Mouse (Mus musculus) heart, adult 2 months (tissue): ENCODE data around the gene Nans. TPM values are rescaled to one million over a fixed set of nuclear protein-coding genes. Genes with fewer than 3 reads are reported as not detected.

Experiments
- DNase-seq, 2 experiments: peaks; one replicate each; pipeline ENCODE4 v3.0.0; 2021
- H3K27ac ChIP-seq: fragments of 200-600 bp; 2 replicates; pipeline ENCODE4 v1.8.1; 2022
- H3K27me3 ChIP-seq: fragments of 200-500 bp; 2 replicates; pipeline ENCODE4 v1.6.1; 2012; ENCODE audit warnings: mild to moderate bottlenecking, low read length, inconsistent platforms, mixed read lengths; ENCODE audit not compliant: control insufficient read depth, insufficient read depth
- H3K36me3 ChIP-seq: fragments of 200-500 bp; 2 replicates; pipeline ENCODE4 v1.6.1; 2012; ENCODE audit warnings: low read length, inconsistent platforms; ENCODE audit not compliant: control insufficient read depth, insufficient read depth
- H3K4me1 ChIP-seq: fragments of 200-500 bp; 2 replicates; pipeline ENCODE4 v1.6.1; 2011; ENCODE audit warnings: low read length; ENCODE audit not compliant: control insufficient read depth, insufficient read depth
- H3K4me3 ChIP-seq: fragments of 200-600 bp; 2 replicates; pipeline ENCODE4 v1.8.1; 2022
- H3K79me2 ChIP-seq: fragments of 200-500 bp; replicated peaks from 2 replicates; pipeline ENCODE4 v1.6.1; 2012; ENCODE audit warnings: mild to moderate bottlenecking, inconsistent platforms, low read length, moderate library complexity, mixed read lengths; ENCODE audit not compliant: control insufficient read depth, insufficient read depth
- H3K9ac ChIP-seq: fragments of 200-500 bp; 2 replicates; pipeline ENCODE4 v1.6.1; 2012; ENCODE audit warnings: low read depth, mild to moderate bottlenecking, control low read depth, inconsistent platforms, low read length, mixed read lengths
- CTCF ChIP-seq: fragments of 200-600 bp; IDR thresholded peaks from 2 replicates; pipeline ENCODE4 v1.8.1; 2022; ENCODE audit warnings: antibody characterized with exemption, mild to moderate bottlenecking, moderate library complexity
- EP300 ChIP-seq: fragments of 200-500 bp; IDR thresholded peaks from 2 replicates; pipeline ENCODE4 v1.6.1; 2011; ENCODE audit warnings: low read depth, low read length, control low read depth; ENCODE audit not compliant: insufficient read depth
- POLR2A ChIP-seq: fragments of 200-500 bp; IDR thresholded peaks from 2 replicates; pipeline ENCODE4 v1.6.1; 2011; ENCODE audit warnings: mild to moderate bottlenecking, low read depth, low read length, control low read depth; ENCODE audit not compliant: insufficient read depth
- WGBS: fragments of 180-500 bp; shearing (Covaris S2); methylation state at CpG from one replicate; pipeline ENCODE4 v1.1.7; 2018; 5-methylcytosine and 5-hydroxymethylcytosine counted together
- intact Hi-C: fragments of 180-260 bp; cut with DNase I; formaldehyde crosslinking; loops from one replicate; pipeline ENCODE4 v1.15.1; 2025
- polyA plus RNA-seq: library from polyadenylated mRNA; depleted of rRNA; stranded (reverse); fragments of >200 nt; gene quantifications from 2 replicates; pipeline ENCODE4 v1.2.3, GENCODE M21; 2012
- total RNA-seq, 2 experiments: library from RNA; stranded (reverse); gene quantifications; 2 replicates each; pipeline ENCODE4 v1.2.3; 2021

Gene Nans
- total and polyA plus RNA-seq, 3 experiments: 11.3 to 16.4 (median 12.0) TPM

GRCm38 (mm10) chr4:46529722-46530121 lies 40.7 kb downstream of the Nans start:
- intact Hi-C loops: loop anchor here (10.0 kb wide), 1 partner anchor 125 kb away; the partner anchor contains the start of gene Tbc1d2
- H3K9ac ChIP-seq: no peak overlapping the region
- no peaks in the 10 kb centered on the region for H3K36me3 ChIP-seq
- H3K27me3 ChIP-seq: no peaks in the 10 kb centered on the region
- no peak for DNase-seq
- no peaks in the 10 kb centered on the region for H3K79me2 ChIP-seq
- H3K4me3 ChIP-seq: no peak overlapping the region
- TF ChIP-seq POLR2A (no peak), EP300 (no peak), CTCF (no peak)
- H3K27ac ChIP-seq: no peak overlapping the region
- 71% methylated on average over 7 of the region's 7 CpGs for WGBS
- peaks cover 2% of the 10 kb centered on the region; the same call in 1 of the 2 replicates for H3K4me1 ChIP-seq

- H3K27me3 ChIP-seq: no peaks in the 10 kb centered on the region
- WGBS: 76% methylated on average over 2 of the region's 2 CpGs
- no peak for DNase-seq
These were observed 43.5 kb downstream of the Nans start for GRCm38 (mm10) chr4:46532511-46532910.

GRCm38 (mm10) chr4:46532926-46533325 lies 43.9 kb downstream of the Nans start:
- H3K4me3 ChIP-seq: no peak overlapping the region
- WGBS: 85% methylated on average over 7 of the region's 7 CpGs
- intact Hi-C loops: loop anchor here (10.0 kb wide), 1 partner anchor 122 kb away; the partner anchor contains the start of gene Tbc1d2
- H3K27ac ChIP-seq: no peak overlapping the region
- H3K27me3 ChIP-seq: no peaks in the 10 kb centered on the region
- H3K36me3 ChIP-seq: no peaks in the 10 kb centered on the region
- no peak for DNase-seq
- no peaks in the 10 kb centered on the region for H3K79me2 ChIP-seq
- peaks cover 3% of the 10 kb centered on the region; the same call in 1 of the 2 replicates for H3K4me1 ChIP-seq
- TF ChIP-seq EP300 (no peak), CTCF (no peak), POLR2A (no peak)
- H3K9ac ChIP-seq: no peak overlapping the region

More at GRCm38 (mm10) chr4:46532511-46532910, 43.5 kb downstream of the Nans start:
- Histone ChIP-seq H3K79me2 (no peaks in the 10 kb centered on the region), H3K4me1 (peaks cover 3% of the 10 kb centered on the region; the same call in 1 of the 2 replicates), H3K36me3 (no peaks in the 10 kb centered on the region), H3K9ac (no peak overlapping the region), H3K4me3 (no peak overlapping the region), H3K27ac (no peak overlapping the region)
- TF ChIP-seq POLR2A (no peak), CTCF (no peak), EP300 (no peak)
- intact Hi-C loops: loop anchor here (10.0 kb wide), 1 partner anchor 122 kb away; the partner anchor contains the start of gene Tbc1d2

GRCm38 (mm10) chr4:46533934-46534720 lies 45.1 kb downstream of the Nans start:
- Histone ChIP-seq H3K27me3 (no peaks in the 10 kb centered on the region), H3K36me3 (no peaks in the 10 kb centered on the region), H3K4me1 (peaks cover 3% of the 10 kb centered on the region; the same call in 1 of the 2 replicates), H3K9ac (0 out of 2 replicates have a peak overlapping the region, but pooled peaks have one; percentile 23), H3K79me2 (no peaks in the 10 kb centered on the region), H3K27ac (peak overlapping the region; percentile 53), H3K4me3 (peak overlapping the region; percentile 35)
- intact Hi-C loops: loop anchor here (10.0 kb wide), 1 partner anchor 121 kb away; the partner anchor contains the start of gene Tbc1d2
- WGBS: 11% methylated on average over 29 of the region's 29 CpGs
- peak; percentile 45 to 55 for DNase-seq
- no peak for TF ChIP-seq EP300

GRCm38 (mm10) chr4:46535094-46535830 lies 46.2 kb downstream of the Nans start:
- H3K27ac ChIP-seq: peak overlapping the region; percentile 53
- H3K4me3 ChIP-seq: peak overlapping the region; percentile 69
- DNase-seq: peak in 1 of 2 experiments; percentile 39
- H3K79me2 ChIP-seq: no peaks in the 10 kb centered on the region
- no peaks in the 10 kb centered on the region for H3K27me3 ChIP-seq
- WGBS: 14% methylated on average over 16 of the region's 16 CpGs
- peak overlapping the region; percentile 74 for H3K9ac ChIP-seq
- no peaks in the 10 kb centered on the region for H3K36me3 ChIP-seq
- intact Hi-C loops: loop anchor here (10.0 kb wide), 1 partner anchor 120 kb away; the partner anchor contains the start of gene Tbc1d2
- peaks cover 3% of the 10 kb centered on the region; the same call in 1 of the 2 replicates for H3K4me1 ChIP-seq
- TF ChIP-seq EP300 (no peak), POLR2A (peak; percentile 55; the same call in 1 of the 2 replicates), CTCF (no peak)
